Mouse (Mus musculus) midbrain, embryonic 14.5 days (tissue): ENCODE results near the gene Exosc5. TPM values are rescaled to one million over a fixed set of nuclear protein-coding genes. Genes with fewer than 3 reads are reported as not detected.

Experiments used
- ATAC-seq: fragments of 200-750 bp; cut with Nextera tagmentation; 2 replicates; pipeline ENCODE4 v1.8.0; 2017; ENCODE audit warnings: moderate number of reproducible peaks, moderate library complexity; ENCODE audit not compliant: low FRiP score, low TSS enrichment
- DNase-seq: peaks from one replicate; pipeline ENCODE4 v3.0.0-alpha.2; 2015
- H3K27ac ChIP-seq: fragments of 300-500 bp; sonication (generic); replicated peaks from 2 replicates; pipeline ENCODE4 v1.5.1; 2014; ENCODE audit warnings: mild to moderate bottlenecking, low read depth, low read length, moderate library complexity
- H3K27me3 ChIP-seq: fragments of 300-500 bp; sonication (generic); 2 replicates; pipeline ENCODE4 v1.6.1; 2014; ENCODE audit warnings: low read length, control low read depth, mixed read lengths; ENCODE audit not compliant: control insufficient read depth, insufficient read depth
- H3K36me3 ChIP-seq: fragments of 300-500 bp; sonication (generic); 2 replicates; pipeline ENCODE4 v1.6.1; 2014; ENCODE audit warnings: low read length, control low read depth; ENCODE audit not compliant: control insufficient read depth, insufficient read depth
- H3K4me1 ChIP-seq: fragments of 300-500 bp; sonication (generic); 2 replicates; pipeline ENCODE4 v1.6.1; 2014; ENCODE audit warnings: mild to moderate bottlenecking, antibody characterized with exemption, low read length, control low read depth; ENCODE audit not compliant: control insufficient read depth, insufficient read depth
- H3K4me2 ChIP-seq: fragments of 300-500 bp; sonication (generic); 2 replicates; pipeline ENCODE4 v1.6.1; 2014; ENCODE audit warnings: mild to moderate bottlenecking, low read length, moderate library complexity
- H3K4me3 ChIP-seq: fragments of 300-500 bp; sonication (generic); replicated peaks from 2 replicates; pipeline ENCODE4 v1.5.1; 2014; ENCODE audit warnings: low read depth, low read length
- H3K9ac ChIP-seq: fragments of 300-500 bp; sonication (generic); replicated peaks from 2 replicates; pipeline ENCODE4 v1.6.1; 2014; ENCODE audit warnings: mild to moderate bottlenecking, low read length, moderate library complexity
- H3K9me3 ChIP-seq: fragments of 300-500 bp; sonication (generic); 2 replicates; pipeline ENCODE4 v1.6.1; 2016; ENCODE audit warnings: low read length, control low read depth, mixed read lengths; ENCODE audit not compliant: control insufficient read depth
- WGBS: fragments of 180-500 bp; shearing (Covaris S2); extraction: QIAGEN DNeasy Blood & Tissue Kit; methylation state at CpG from one replicate; pipeline ENCODE4 v1.1.7; 2014; 5-methylcytosine and 5-hydroxymethylcytosine counted together
- polyA plus RNA-seq: library from polyadenylated mRNA; unstranded; fragments of >200 nt; fragmentation: Nextera tagmentation; extraction: Ambion mirVana; gene quantifications from 2 replicates; pipeline ENCODE4 v1.2.1, GENCODE M21; 2014

Exosc5 gene
- polyA plus RNA-seq, 1 experiment from 2014 or later: 41.3 TPM

DNA sequence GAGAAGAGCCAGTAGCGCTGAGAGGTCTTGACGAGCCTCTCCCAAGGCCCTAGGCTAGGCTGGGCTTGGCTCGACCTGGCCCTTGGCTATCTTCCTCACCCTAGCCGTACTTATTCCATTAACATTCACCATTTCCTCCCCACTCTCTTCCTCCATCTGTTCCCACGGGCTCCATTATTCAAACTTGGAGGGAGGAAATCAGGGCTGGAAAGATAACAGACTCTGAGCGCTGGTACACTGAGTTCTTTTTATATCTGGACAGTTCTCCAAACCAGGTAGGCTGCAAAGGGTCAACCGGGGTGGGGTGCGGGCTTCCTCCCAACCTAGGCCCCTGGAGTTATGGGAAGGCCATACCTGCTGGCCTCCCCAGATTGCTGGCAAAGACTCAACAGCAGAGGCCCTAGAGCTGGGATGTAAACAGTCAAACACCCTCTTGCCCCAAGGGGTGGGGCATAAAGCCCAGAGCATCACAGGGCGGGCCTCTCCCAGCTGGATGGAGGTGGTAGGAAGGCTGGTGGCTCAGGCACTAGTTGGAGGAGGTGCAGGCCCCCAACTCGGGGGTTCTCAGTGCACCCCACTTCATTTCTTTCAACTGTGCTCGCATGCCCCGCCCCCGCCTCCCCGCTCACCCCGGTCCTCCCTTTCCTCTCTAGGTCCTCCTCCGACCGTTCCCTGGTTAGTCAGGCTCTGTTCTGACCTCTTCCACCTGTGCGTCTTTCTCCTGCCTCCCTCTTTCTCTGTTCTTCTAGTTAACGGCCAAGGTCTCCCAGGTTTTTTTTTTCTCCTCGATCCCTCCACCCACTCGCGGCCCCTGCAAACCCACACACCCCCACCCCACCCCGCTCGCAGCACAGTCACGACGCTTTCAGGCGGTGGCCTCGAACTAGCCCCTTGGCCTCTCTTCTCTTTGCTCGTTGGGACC is 32.2 kb upstream of the Exosc5 start, which contains the start of gene B3gnt8:
Gene B3gnt8 (plus strand): TSS at position 146 of the 922 bp plus-strand sequence.
- DNase-seq (no peak), ATAC-seq (no peak)
- H3K36me3 ChIP-seq: peaks cover 52% of the 10 kb centered on the region
- H3K4me2 ChIP-seq: peak within 1 kb of the TSS; percentile 35
- H3K27me3 ChIP-seq: peaks cover 14% of the 10 kb centered on the region; the same call in 1 of the 2 replicates
- WGBS: 21% methylated on average over 29 of the region's 29 CpGs
- no peak within 1 kb of the TSS for H3K9ac ChIP-seq
- H3K4me3 ChIP-seq: peak within 1 kb of the TSS; percentile 10; the same call in 1 of the 2 replicates
- no peaks in the 10 kb centered on the region for H3K4me1 ChIP-seq
- no peaks in the 10 kb centered on the region for H3K9me3 ChIP-seq
- no peak within 1 kb of the TSS for H3K27ac ChIP-seq

DNA sequence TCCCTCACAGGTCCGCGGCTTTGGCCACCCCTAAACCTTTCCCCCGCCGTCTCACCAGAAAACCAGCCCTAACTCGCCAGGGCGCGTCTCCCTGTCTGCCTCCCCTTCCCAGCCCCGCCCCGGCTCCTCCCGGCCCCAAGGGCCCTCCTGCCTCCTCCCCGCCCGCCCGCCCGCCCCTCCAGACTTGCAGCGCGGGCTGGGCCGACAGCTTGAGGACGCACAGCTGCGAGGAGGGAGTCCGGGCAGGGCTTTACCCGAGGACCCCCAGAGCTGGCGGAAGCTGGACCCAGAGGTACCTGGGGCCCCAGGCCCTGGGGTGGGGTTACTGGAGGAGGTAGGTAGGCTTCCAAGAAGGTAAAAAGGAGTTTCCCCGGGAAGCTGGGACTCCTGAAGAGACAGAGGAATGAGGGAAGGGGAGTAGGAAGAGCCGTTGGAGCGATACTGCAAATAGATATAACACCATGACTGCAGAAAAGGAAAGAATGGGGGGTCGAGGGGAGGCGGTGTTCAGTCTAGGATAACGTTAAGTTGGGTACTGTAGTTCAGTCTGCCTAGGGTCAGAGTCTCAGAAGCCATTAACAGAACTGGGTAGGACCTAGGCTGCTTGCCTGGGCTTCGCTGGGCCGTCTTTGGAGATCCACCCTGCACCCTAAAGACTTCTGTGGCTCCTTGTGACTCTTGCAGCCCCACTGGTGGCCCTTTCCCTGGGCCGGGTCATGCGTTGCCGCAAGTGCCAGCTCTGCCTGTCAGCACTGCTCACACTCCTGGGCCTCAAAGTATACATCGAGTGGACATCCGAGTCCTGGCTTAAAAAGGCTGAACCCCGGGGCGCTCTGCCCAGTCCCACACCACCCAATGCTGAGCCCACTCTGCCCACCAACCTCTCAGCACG is 31.3 kb upstream of the Exosc5 start:
- H3K36me3 ChIP-seq: peaks cover 54% of the 10 kb centered on the region

GRCm38 (mm10) chr7:25628323-25628620 is 30.7 kb upstream of the Exosc5 start:
- H3K9ac ChIP-seq: no peak overlapping the region
- no peaks in the 10 kb centered on the region for H3K9me3 ChIP-seq
- no peak overlapping the region for H3K27ac ChIP-seq
- no peak for ATAC-seq
- H3K36me3 ChIP-seq: peaks cover 59% of the 10 kb centered on the region
- H3K27me3 ChIP-seq: peaks cover 14% of the 10 kb centered on the region; the same call in 1 of the 2 replicates
- no peaks in the 10 kb centered on the region for H3K4me1 ChIP-seq
- 70% methylated on average over 8 of the region's 8 CpGs for WGBS
- no peak overlapping the region for H3K4me2 ChIP-seq
- H3K4me3 ChIP-seq: no peak overlapping the region
- DNase-seq: no peak

More for the DNA sequence above, 31.3 kb upstream of the Exosc5 start:
- H3K9ac ChIP-seq: no peak overlapping the region
- peaks cover 14% of the 10 kb centered on the region; the same call in 1 of the 2 replicates for H3K27me3 ChIP-seq
- no peaks in the 10 kb centered on the region for H3K4me1 ChIP-seq
- peak overlapping the region; percentile 10; the same call in 1 of the 2 replicates for H3K4me3 ChIP-seq
- 18% methylated on average over 38 of the region's 38 CpGs for WGBS
- H3K4me2 ChIP-seq: peak overlapping the region; percentile 35
- no peaks in the 10 kb centered on the region for H3K9me3 ChIP-seq
- ATAC-seq (no peak), DNase-seq (peak; percentile 24)
- H3K27ac ChIP-seq: no peak overlapping the region

DNA sequence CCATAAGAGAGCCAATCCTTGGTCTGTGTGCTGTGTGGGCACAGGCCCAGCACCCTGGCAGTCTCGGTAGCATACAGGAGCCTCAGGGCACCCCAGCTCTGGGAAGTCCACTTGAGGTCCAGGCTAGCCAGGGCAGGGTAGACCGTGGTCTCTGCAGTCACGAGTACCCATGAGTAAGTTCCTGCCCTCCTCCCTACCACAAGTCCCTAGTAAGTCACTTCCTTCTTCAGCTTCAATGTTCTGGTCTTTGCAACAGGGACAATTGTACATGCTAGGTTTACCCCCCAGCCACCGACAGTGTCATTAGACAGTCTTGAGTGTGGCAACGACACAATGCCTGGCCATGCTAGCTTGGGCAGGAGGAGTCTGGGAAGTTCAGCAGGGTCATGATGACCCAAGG is 26.3 kb upstream of the Exosc5 start:
- Histone ChIP-seq H3K4me1 (no peaks in the 10 kb centered on the region), H3K27me3 (peaks cover 10% of the 10 kb centered on the region; the same call in 1 of the 2 replicates), H3K27ac (no peak overlapping the region), H3K4me2 (no peak overlapping the region), H3K9ac (no peak overlapping the region), H3K9me3 (no peaks in the 10 kb centered on the region), H3K4me3 (no peak overlapping the region), H3K36me3 (peaks cover 75% of the 10 kb centered on the region)
- no peak for DNase-seq
- no peak for ATAC-seq
- WGBS: 91% methylated on average over 5 of the region's 5 CpGs

DNA sequence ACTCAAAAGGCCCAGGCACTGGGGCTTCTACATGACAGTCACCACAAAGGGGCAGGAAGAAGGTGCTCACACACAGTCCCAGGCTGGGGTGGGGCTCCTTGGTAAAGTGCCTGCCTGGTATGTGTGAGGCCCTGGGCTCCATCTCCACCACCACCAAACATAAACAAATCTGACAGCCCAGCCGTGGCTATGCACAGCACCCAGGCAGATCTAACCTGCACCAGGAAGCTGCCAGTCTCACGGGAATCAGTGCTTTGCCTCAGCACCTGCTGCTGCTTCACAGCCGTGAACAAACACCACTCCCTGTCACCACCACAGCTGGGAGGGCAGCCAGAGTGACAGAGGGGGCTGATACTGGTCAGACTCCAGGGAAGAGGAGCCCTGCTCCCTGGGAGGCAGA is 22.6 kb upstream of the Exosc5 start:
- no peak overlapping the region for H3K27ac ChIP-seq
- H3K9me3 ChIP-seq: no peaks in the 10 kb centered on the region
- H3K4me1 ChIP-seq: no peaks in the 10 kb centered on the region
- H3K27me3 ChIP-seq: no peaks in the 10 kb centered on the region
- H3K9ac ChIP-seq: no peak overlapping the region
- DNase-seq (no peak), ATAC-seq (no peak)
- H3K36me3 ChIP-seq: peaks cover 80% of the 10 kb centered on the region
- no peak overlapping the region for H3K4me2 ChIP-seq
- 73% methylated on average over 3 of the region's 3 CpGs for WGBS
- no peak overlapping the region for H3K4me3 ChIP-seq

DNA sequence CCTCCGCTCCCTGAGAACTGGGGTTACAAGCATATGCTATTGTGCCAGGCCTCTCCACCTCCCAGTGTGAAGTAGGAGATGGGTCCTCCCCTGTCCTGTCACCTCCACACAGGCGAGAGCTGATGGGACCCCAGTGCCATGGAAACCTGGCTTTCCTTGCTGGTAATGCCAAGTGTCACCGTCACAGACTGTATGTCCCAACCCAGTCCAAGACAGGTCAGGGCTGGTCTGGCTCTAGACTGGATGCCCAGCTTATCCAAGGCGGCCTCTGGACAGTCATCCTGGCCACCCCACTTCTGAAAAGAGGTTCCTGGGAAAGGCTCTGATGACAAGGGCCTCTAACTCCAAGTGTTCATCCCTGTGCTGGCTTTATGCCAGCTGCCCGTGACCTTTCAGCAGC is 21.9 kb upstream of the Exosc5 start:
- ATAC-seq: no peak
- Histone ChIP-seq H3K36me3 (peaks cover 79% of the 10 kb centered on the region), H3K4me2 (no peak overlapping the region), H3K4me3 (no peak overlapping the region), H3K27me3 (no peaks in the 10 kb centered on the region), H3K9ac (no peak overlapping the region), H3K4me1 (no peaks in the 10 kb centered on the region), H3K9me3 (no peaks in the 10 kb centered on the region), H3K27ac (no peak overlapping the region)
- DNase-seq: no peak
- WGBS: 91% methylated on average over 5 of the region's 5 CpGs

GRCm38 (mm10) chr7:25639754-25640153 is 19.2 kb upstream of the Exosc5 start:
- Histone ChIP-seq H3K27me3 (no peaks in the 10 kb centered on the region), H3K4me2 (no peak overlapping the region), H3K4me3 (no peak overlapping the region), H3K9me3 (no peaks in the 10 kb centered on the region), H3K9ac (no peak overlapping the region), H3K27ac (no peak overlapping the region), H3K4me1 (no peaks in the 10 kb centered on the region), H3K36me3 (peaks cover 59% of the 10 kb centered on the region)
- no peak for ATAC-seq
- 91% methylated on average over 4 of the region's 4 CpGs for WGBS
- no peak for DNase-seq

DNA sequence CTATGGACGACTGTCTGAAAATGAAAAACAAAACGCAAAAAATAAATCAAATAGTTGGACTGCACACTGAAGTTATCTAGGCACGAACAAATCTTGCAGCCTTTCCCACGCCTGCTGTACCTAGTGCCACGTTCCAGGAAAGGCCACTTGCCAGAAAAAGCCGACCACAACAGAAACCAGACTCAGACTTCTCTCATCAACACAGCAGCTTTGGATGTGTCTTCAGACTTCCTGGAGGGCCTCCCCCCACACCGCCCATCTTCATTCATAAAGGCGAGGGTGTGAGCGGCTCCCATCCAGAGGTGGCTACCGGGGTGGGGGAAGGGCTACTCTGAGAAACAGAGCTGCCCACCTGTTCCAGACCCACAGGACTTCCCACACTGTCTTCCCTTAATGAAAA is 14.8 kb upstream of the Exosc5 start:
- Histone ChIP-seq H3K9me3 (no peaks in the 10 kb centered on the region), H3K4me2 (no peak overlapping the region), H3K9ac (no peak overlapping the region), H3K4me3 (no peak overlapping the region), H3K4me1 (no peaks in the 10 kb centered on the region), H3K36me3 (peaks cover 24% of the 10 kb centered on the region), H3K27ac (no peak overlapping the region), H3K27me3 (no peaks in the 10 kb centered on the region)
- ATAC-seq (no peak), DNase-seq (no peak)
- WGBS: 84% methylated on average over 10 of the region's 10 CpGs
